Mouse (Mus musculus): ENCODE data around the gene Fcer2a. TPM values are rescaled to one million over a fixed set of nuclear protein-coding genes. Genes with fewer than 3 reads are reported as not detected.

The Fcer2a gene
- polyA plus RNA-seq (2012; rRNA removed) (0.19 and 0.23 TPM in 2 replicates), polyA plus RNA-seq (2014; fragmentation: Nextera tagmentation; extraction: Ambion mirVana) (0.25 and 0.37 TPM in 2 replicates)

GRCm38 (mm10) chr8:3694121-3694520 is at the start of gene Fcer2a:
Gene Fcer2a, minus strand, starts transcription at chr8:3694175.
- ATAC-seq (ENCODE audit: low FRiP score, low read depth): no peak
- TF ChIP-seq POLR2A (IDR thresholded peaks at IDR 0.05; ENCODE audit: borderline replicate concordance, extremely low read depth, insufficient read depth, insufficient read length): no peak
- WGBS: 60% methylated on average over 3 of the region's 3 CpGs
- Histone ChIP-seq H3K9me3 (ENCODE audit: control insufficient read depth, low read length) (no peaks in the 10 kb centered on the region), H3K4me1 (ENCODE audit: control insufficient read depth, insufficient read depth, low read length) (no peaks in the 10 kb centered on the region), H3K27ac (replicated peaks; ENCODE audit: low read depth, low read length) (no peak within 1 kb of the TSS), H3K4me2 (replicated peaks; ENCODE audit: low read depth, low read length, severe bottlenecking) (no peak within 1 kb of the TSS), H3K9ac (ENCODE audit: low read depth, low read length, severe bottlenecking) (no peak within 1 kb of the TSS), H3K36me3 (ENCODE audit: control insufficient read depth, insufficient read depth, low read length) (no peaks in the 10 kb centered on the region), H3K4me3 (replicated peaks; ENCODE audit: low read length) (no peak within 1 kb of the TSS), H3K27me3 (ENCODE audit: control insufficient read depth, insufficient read depth, low read length) (no peaks in the 10 kb centered on the region)
- no peak for DNase-seq (ENCODE audit: low spot score)

GRCm38 (mm10) chr8:3736947-3737346 is 43.0 kb upstream of the Fcer2a start:
- no peak for DNase-seq (ENCODE audit: low spot score)
- no peaks in the 10 kb centered on the region for H3K9me3 ChIP-seq (ENCODE audit: control insufficient read depth, low read length)
- no peak for ATAC-seq (ENCODE audit: low FRiP score, low read depth)
- WGBS: 90% methylated on average over 2 of the region's 2 CpGs
- no peaks in the 10 kb centered on the region for H3K27me3 ChIP-seq (ENCODE audit: control insufficient read depth, insufficient read depth, low read length)
- H3K9ac ChIP-seq (ENCODE audit: low read depth, low read length, severe bottlenecking): no peak overlapping the region
- H3K4me2 ChIP-seq (replicated peaks; ENCODE audit: low read depth, low read length, severe bottlenecking): no peak overlapping the region
- H3K4me1 ChIP-seq (ENCODE audit: control insufficient read depth, insufficient read depth, low read length): no peaks in the 10 kb centered on the region
- H3K36me3 ChIP-seq (ENCODE audit: control insufficient read depth, insufficient read depth, low read length): no peaks in the 10 kb centered on the region
- H3K27ac ChIP-seq (replicated peaks; ENCODE audit: low read depth, low read length): no peak overlapping the region
- TF ChIP-seq POLR2A (IDR thresholded peaks at IDR 0.05; ENCODE audit: borderline replicate concordance, extremely low read depth, insufficient read depth, insufficient read length): no peak
- H3K4me3 ChIP-seq (replicated peaks; ENCODE audit: low read length): no peak overlapping the region

- Histone ChIP-seq H3K36me3 (ENCODE audit: control insufficient read depth, insufficient read depth, low read length) (no peaks in the 10 kb centered on the region), H3K27ac (replicated peaks; ENCODE audit: low read depth, low read length) (no peak overlapping the region), H3K9ac (ENCODE audit: low read depth, low read length, severe bottlenecking) (no peak overlapping the region), H3K27me3 (ENCODE audit: control insufficient read depth, insufficient read depth, low read length) (no peaks in the 10 kb centered on the region), H3K9me3 (ENCODE audit: control insufficient read depth, low read length) (no peaks in the 10 kb centered on the region), H3K4me1 (ENCODE audit: control insufficient read depth, insufficient read depth, low read length) (no peaks in the 10 kb centered on the region), H3K4me2 (replicated peaks; ENCODE audit: low read depth, low read length, severe bottlenecking) (no peak overlapping the region), H3K4me3 (replicated peaks; ENCODE audit: low read length) (no peak overlapping the region)
- ATAC-seq (ENCODE audit: low FRiP score, low read depth) (no peak), DNase-seq (ENCODE audit: low spot score) (no peak)
- WGBS: 86% methylated on average over 2 of the region's 2 CpGs
- TF ChIP-seq POLR2A (IDR thresholded peaks at IDR 0.05; ENCODE audit: borderline replicate concordance, extremely low read depth, insufficient read depth, insufficient read length): no peak
These were observed 41.6 kb upstream of the Fcer2a start for GRCm38 (mm10) chr8:3735599-3735998.

DNA sequence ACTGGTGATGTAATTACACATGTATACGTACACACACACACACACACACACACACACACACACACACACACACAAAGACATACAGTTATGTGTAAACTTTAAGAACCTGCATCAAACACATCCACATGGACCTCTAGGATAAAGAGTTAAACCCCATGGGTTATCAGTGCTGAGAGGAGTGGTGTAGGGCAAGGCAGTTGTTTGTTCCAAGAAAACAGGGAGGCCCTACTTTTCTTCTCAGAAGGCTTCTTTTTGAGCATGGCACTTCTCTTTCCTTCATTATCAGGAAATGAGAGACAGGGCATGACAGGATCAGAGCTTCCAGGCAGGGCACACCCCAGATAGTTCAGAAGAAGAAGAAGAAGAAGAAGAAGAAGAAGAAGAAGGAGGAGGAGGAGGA is 40.1 kb upstream of the Fcer2a start:
- Histone ChIP-seq H3K4me3 (replicated peaks; ENCODE audit: low read length) (no peak overlapping the region), H3K27ac (replicated peaks; ENCODE audit: low read depth, low read length) (no peak overlapping the region), H3K36me3 (ENCODE audit: control insufficient read depth, insufficient read depth, low read length) (no peaks in the 10 kb centered on the region), H3K4me1 (ENCODE audit: control insufficient read depth, insufficient read depth, low read length) (no peaks in the 10 kb centered on the region), H3K9ac (ENCODE audit: low read depth, low read length, severe bottlenecking) (no peak overlapping the region), H3K27me3 (ENCODE audit: control insufficient read depth, insufficient read depth, low read length) (no peaks in the 10 kb centered on the region), H3K4me2 (replicated peaks; ENCODE audit: low read depth, low read length, severe bottlenecking) (no peak overlapping the region), H3K9me3 (ENCODE audit: control insufficient read depth, low read length) (no peaks in the 10 kb centered on the region)
- 54% methylated on average over 1 of the region's 1 CpGs for WGBS
- DNase-seq (ENCODE audit: low spot score) (no peak), ATAC-seq (ENCODE audit: low FRiP score, low read depth) (no peak)
- no peak for TF ChIP-seq POLR2A (IDR thresholded peaks at IDR 0.05; ENCODE audit: borderline replicate concordance, extremely low read depth, insufficient read depth, insufficient read length)

GRCm38 (mm10) chr8:3721041-3721440 is 27.1 kb upstream of the Fcer2a start:
- WGBS: 29% methylated on average over 1 of the region's 1 CpGs
- Histone ChIP-seq H3K4me1 (ENCODE audit: control insufficient read depth, insufficient read depth, low read length) (no peaks in the 10 kb centered on the region), H3K9ac (ENCODE audit: low read depth, low read length, severe bottlenecking) (no peak overlapping the region), H3K4me2 (replicated peaks; ENCODE audit: low read depth, low read length, severe bottlenecking) (no peak overlapping the region), H3K36me3 (ENCODE audit: control insufficient read depth, insufficient read depth, low read length) (no peaks in the 10 kb centered on the region), H3K9me3 (ENCODE audit: control insufficient read depth, low read length) (no peaks in the 10 kb centered on the region), H3K27me3 (ENCODE audit: control insufficient read depth, insufficient read depth, low read length) (no peaks in the 10 kb centered on the region), H3K27ac (replicated peaks; ENCODE audit: low read depth, low read length) (no peak overlapping the region), H3K4me3 (replicated peaks; ENCODE audit: low read length) (no peak overlapping the region)
- DNase-seq (ENCODE audit: low spot score) (peak; percentile 6), ATAC-seq (ENCODE audit: low FRiP score, low read depth) (no peak)
- TF ChIP-seq POLR2A (IDR thresholded peaks at IDR 0.05; ENCODE audit: borderline replicate concordance, extremely low read depth, insufficient read depth, insufficient read length): no peak

- no peak within 1 kb of the TSS for H3K27ac ChIP-seq (replicated peaks; ENCODE audit: low read depth, low read length)
- no peaks in the 10 kb centered on the region for H3K4me1 ChIP-seq (ENCODE audit: control insufficient read depth, insufficient read depth, low read length)
- no peaks in the 10 kb centered on the region for H3K27me3 ChIP-seq (ENCODE audit: control insufficient read depth, insufficient read depth, low read length)
- H3K4me2 ChIP-seq (replicated peaks; ENCODE audit: low read depth, low read length, severe bottlenecking): no peak within 1 kb of the TSS
- no peaks in the 10 kb centered on the region for H3K9me3 ChIP-seq (ENCODE audit: control insufficient read depth, low read length)
- H3K36me3 ChIP-seq (ENCODE audit: control insufficient read depth, insufficient read depth, low read length): no peaks in the 10 kb centered on the region
- H3K9ac ChIP-seq (ENCODE audit: low read depth, low read length, severe bottlenecking): no peak within 1 kb of the TSS
- no peak within 1 kb of the TSS for H3K4me3 ChIP-seq (replicated peaks; ENCODE audit: low read length)
- WGBS: 66% methylated on average over 5 of the region's 5 CpGs
- DNase-seq (ENCODE audit: low spot score) (no peak), ATAC-seq (ENCODE audit: low FRiP score, low read depth) (no peak)
- no peak for TF ChIP-seq POLR2A (IDR thresholded peaks at IDR 0.05; ENCODE audit: borderline replicate concordance, extremely low read depth, insufficient read depth, insufficient read length)
These were observed 26.6 kb upstream of the Fcer2a start, which contains the start of gene Clec4g for GRCm38 (mm10) chr8:3720551-3720950. Gene Clec4g, minus strand, starts transcription at chr8:3720651.
